In genomic region chr2:166905711-166906522, GRCm38 (mm10) we compare ENCODE assay signal across 8 mouse cellular contexts. TPM values are rescaled to one million over a fixed set of nuclear protein-coding genes. Genes with fewer than 3 reads are reported as not detected.
A peak's percentile ranks its signal among the peaks of the same experiment; 100 is the strongest.
DNase-seq lines count a peak whose midpoint lies in the region; ATAC-seq and TF ChIP-seq lines count a peak whose summit lies in the region.

Cse1l (plus strand) TSS chr2:166906040.

- peak within 1 kb of the TSS; percentile 98 for H3K4me2 ChIP-seq in hindbrain, embryonic 13.5 days

- under 1% methylated on average over 79 of the region's 80 CpGs for WGBS in hindbrain, embryonic 13.5 days

- peaks cover 16% of the 10 kb centered on the region for H3K4me1 ChIP-seq in hindbrain, embryonic 13.5 days (replicated peaks)

- peak; percentile 86 for DNase-seq in Patski (ENCODE audit: low read depth, low spot score)
- DNase-seq in cerebellum, postnatal 14 days, result peak; percentile 99
- peak; percentile 95 to 98 for DNase-seq in frontal cortex, postnatal 14 days (ENCODE audit: low spot score in 2 of 2)
- peak; percentile 97 to 98 for DNase-seq in layer of hippocampus, postnatal 25 days (ENCODE audit: extremely low spot score in 1 of 2, low spot score in 1 of 2)
- DNase-seq in lung, postnatal 25 days (ENCODE audit: low spot score), result peak; percentile 96
- DNase-seq in retina, embryonic 14.5 days (ENCODE audit: low spot score), result peak; percentile 99
- DNase-seq in thymus, postnatal 4 days, result peak; percentile 99

- H3K27me3 ChIP-seq in Patski, result no peaks in the 10 kb centered on the region
- H3K27me3 ChIP-seq in hindbrain, embryonic 13.5 days, result no peaks in the 10 kb centered on the region

- no peaks in the 10 kb centered on the region for H3K9me3 ChIP-seq in hindbrain, embryonic 13.5 days

- H3K27ac ChIP-seq in hindbrain, embryonic 13.5 days, result peak within 1 kb of the TSS; percentile 98

- peak within 1 kb of the TSS; percentile 90 for H3K9ac ChIP-seq in hindbrain, embryonic 13.5 days

- peak; percentile 86 for ATAC-seq in Patski
- ATAC-seq in hindbrain, embryonic 13.5 days (ENCODE audit: low FRiP score), result peak; percentile 97

- CTCF ChIA-PET in Patski (lab: Charles Lee), result interaction anchor here (0.9 kb wide), 1 partner anchor 97 kb away, joined by 3 read pairs; no protein-coding TSS in a partner anchor

- in situ Hi-C loops in Patski (cut with MboI; ENCODE audit: low pct_unique_long_range_greater_than_20kb), result no loop called here

- POLR2A ChIA-PET in Patski (lab: Charles Lee), result interaction anchor here (0.9 to 1.3 kb wide), 2 partner anchors 70 to 151 kb away, joined by 3 read pairs; no protein-coding TSS in a partner anchor

- TF ChIP-seq CTCF in Patski (IDR thresholded peaks at IDR 0.05), result no peak

- peak within 1 kb of the TSS; percentile 86 for H3K4me3 ChIP-seq in hindbrain, embryonic 13.5 days

- 0 out of 2 replicates have a peak, but pooled peaks cover under 1% of the 10 kb centered on the region for H3K36me3 ChIP-seq in hindbrain, embryonic 13.5 days

RNA-seq across cellular contexts. Expression of gene Cse1l, which starts in this region (rescaled TPM):
- 71.6 TPM for polyA plus RNA-seq in Patski (2021)
- 96.4 and 98.9 TPM in 2 replicates for polyA plus RNA-seq in hindbrain, embryonic 13.5 days (2015; fragmentation: Nextera tagmentation; extraction: Ambion mirVana)
- 10 to 100 TPM; 51.6 to 52.6 TPM for total RNA-seq in layer of hippocampus, postnatal 25 days (2021)

Comparison
In these comparisons a context has a peak if more than half of its experiments do, and no peak if none do; other contexts are left out.
1. Peak in every context shown above with its lines: DNase-seq, ATAC-seq, H3K4me3 ChIP-seq and H3K27ac ChIP-seq.